Mouse (Mus musculus) thymus, postnatal 4 days (tissue): ENCODE results near the gene Dupd1.

Source experiments
- DNase-seq: peaks from one replicate; pipeline ENCODE4 v3.0.0; 2021

The Dupd1 gene

GRCm38 (mm10) chr14:21720430-21721205 is 6.2 kb upstream of the Dupd1 start:
- no peak for DNase-seq

GRCm38 (mm10) chr14:21719646-21720383 is 5.4 kb upstream of the Dupd1 start:
- no peak for DNase-seq

- no peak for DNase-seq
Observed at GRCm38 (mm10) chr14:21711231-21711630, 3.1 kb downstream of the Dupd1 start.

GRCm38 (mm10) chr14:21709545-21709944 is 4.8 kb downstream of the Dupd1 start:
- DNase-seq: no peak

- no peak for DNase-seq
Observed at GRCm38 (mm10) chr14:21706759-21707571, 7.4 kb downstream of the Dupd1 start.

GRCm38 (mm10) chr14:21705462-21705861 is 8.9 kb downstream of the Dupd1 start:
- DNase-seq: no peak

GRCm38 (mm10) chr14:21703255-21703654 is 11.1 kb downstream of the Dupd1 start:
- DNase-seq: no peak

- DNase-seq: no peak
Observed at GRCm38 (mm10) chr14:21702691-21703090, 11.7 kb downstream of the Dupd1 start.

- DNase-seq: no peak
Observed at GRCm38 (mm10) chr14:21696186-21696830, 18.1 kb downstream of the Dupd1 start.

- DNase-seq: no peak
Observed at GRCm38 (mm10) chr14:21695020-21695419, 19.4 kb downstream of the Dupd1 start.

- no peak for DNase-seq
Observed at GRCm38 (mm10) chr14:21691070-21691469, 23.3 kb downstream of the Dupd1 start.

GRCm38 (mm10) chr14:21686376-21687279 is 27.7 kb downstream of the Dupd1 start:
- DNase-seq: no peak

- DNase-seq: no peak
Observed at GRCm38 (mm10) chr14:21685411-21686146, 28.8 kb downstream of the Dupd1 start.

GRCm38 (mm10) chr14:21683834-21684233 is 30.5 kb downstream of the Dupd1 start:
- DNase-seq: no peak

GRCm38 (mm10) chr14:21682681-21683129 is 31.7 kb downstream of the Dupd1 start:
- DNase-seq: peak; percentile 88

GRCm38 (mm10) chr14:21679631-21680201 is 34.7 kb downstream of the Dupd1 start:
- no peak for DNase-seq

GRCm38 (mm10) chr14:21678509-21679285 is 35.7 kb downstream of the Dupd1 start:
- peak; percentile 82 for DNase-seq

- no peak for DNase-seq
Observed at GRCm38 (mm10) chr14:21676223-21676622, 38.2 kb downstream of the Dupd1 start.

- DNase-seq: no peak
Observed at GRCm38 (mm10) chr14:21674471-21674870, 39.9 kb downstream of the Dupd1 start.

- no peak for DNase-seq
Observed at GRCm38 (mm10) chr14:21673100-21673499, 41.3 kb downstream of the Dupd1 start.
